8 mouse cellular contexts compared by ENCODE assay signal in genomic region chr7:45701607-45702006, GRCm38 (mm10). TPM values are rescaled to one million over a fixed set of nuclear protein-coding genes. Genes with fewer than 3 reads are reported as not detected.
A peak's percentile ranks its signal among the peaks of the same experiment; 100 is the strongest.
DNase-seq lines count a peak whose midpoint lies in the region; ATAC-seq and TF ChIP-seq lines count a peak whose summit lies in the region.

No protein-coding gene starts in this region.

- peak overlapping the region; percentile 89; the same call in 1 of the 2 replicates for H3K4me2 ChIP-seq in kidney, embryonic 16.5 days (replicated peaks; ENCODE audit: low read depth, low read length)
- H3K4me2 ChIP-seq in hindbrain, embryonic 12.5 days (replicated peaks): peak overlapping the region; percentile 68
- peak overlapping the region; percentile 69 for H3K4me2 ChIP-seq in myocyte (ENCODE audit: low read depth)

- no peak for ATAC-seq in kidney, embryonic 16.5 days (ENCODE audit: low FRiP score, low TSS enrichment)
- ATAC-seq in hindbrain, embryonic 12.5 days (ENCODE audit: low FRiP score): no peak
- no peak for ATAC-seq in CD4-positive, CD25-positive, alpha-beta regulatory T cell, adult 4 months

- no peak overlapping the region for H3K4me3 ChIP-seq in kidney, embryonic 16.5 days (ENCODE audit: low read length)
- H3K4me3 ChIP-seq in hindbrain, embryonic 12.5 days: no peak overlapping the region
- H3K4me3 ChIP-seq in myocyte: peak overlapping the region; percentile 8

- no peaks in the 10 kb centered on the region for H3K9me3 ChIP-seq in kidney, embryonic 16.5 days (ENCODE audit: low read length)
- H3K9me3 ChIP-seq in hindbrain, embryonic 12.5 days (replicated peaks): no peaks in the 10 kb centered on the region

- no peak overlapping the region for H3K9ac ChIP-seq in kidney, embryonic 16.5 days (replicated peaks; ENCODE audit: low read length)
- H3K9ac ChIP-seq in hindbrain, embryonic 12.5 days: no peak overlapping the region

- H3K36me3 ChIP-seq in kidney, embryonic 16.5 days (ENCODE audit: insufficient read depth, low read length): no peaks in the 10 kb centered on the region
- no peaks in the 10 kb centered on the region for H3K36me3 ChIP-seq in hindbrain, embryonic 12.5 days
- H3K36me3 ChIP-seq in myocyte (ENCODE audit: control insufficient read depth, insufficient read depth): no peaks in the 10 kb centered on the region

- no peak overlapping the region for H3ac ChIP-seq in myocyte (ENCODE audit: control insufficient read depth, insufficient read length)

- no peak for TF ChIP-seq POLR2A in myocyte (IDR thresholded peaks at IDR 0.05; ENCODE audit: insufficient read length, low read depth)

- no peaks in the 10 kb centered on the region for H3K79me2 ChIP-seq in myocyte (ENCODE audit: control insufficient read depth, insufficient read depth)

- H3K27ac ChIP-seq in kidney, embryonic 16.5 days (ENCODE audit: low read length): no peak overlapping the region
- no peak overlapping the region for H3K27ac ChIP-seq in hindbrain, embryonic 12.5 days

- WGBS in kidney, embryonic 16.5 days: 83% methylated on average over 11 of the region's 11 CpGs
- WGBS in hindbrain, embryonic 12.5 days: 90% methylated on average over 11 of the region's 11 CpGs

- peaks cover 39% of the 10 kb centered on the region for H3K4me1 ChIP-seq in kidney, embryonic 16.5 days (ENCODE audit: insufficient read depth, low read length)
- peaks cover 56% of the 10 kb centered on the region for H3K4me1 ChIP-seq in hindbrain, embryonic 12.5 days

- H3K27me3 ChIP-seq in kidney, embryonic 16.5 days (ENCODE audit: insufficient read depth, low read length): peaks cover 23% of the 10 kb centered on the region
- H3K27me3 ChIP-seq in hindbrain, embryonic 12.5 days: peaks cover 28% of the 10 kb centered on the region
- peaks cover 16% of the 10 kb centered on the region for H3K27me3 ChIP-seq in myocyte (ENCODE audit: control insufficient read depth, insufficient read depth, insufficient read length)

- peak; percentile 72 for DNase-seq in cerebellum, adult 11-12 months
- DNase-seq in cerebellum, adult 11 months: no peak
- no peak for DNase-seq in kidney, postnatal 14 days
- DNase-seq in spleen, postnatal 10 days (ENCODE audit: low spot score in 2 of 2): no peak

TF ChIP-seq in myocyte, 11 proteins besides CTCF, POLR2A, EP300 and RAD21:
- TF ChIP-seq POLR2AphosphoS2 (IDR thresholded peaks at IDR 0.05; ENCODE audit: insufficient read length, low read depth): no peak
- no peak for TF ChIP-seq E2F4 (IDR thresholded peaks at IDR 0.05; ENCODE audit: insufficient read depth)
- TF ChIP-seq REST (IDR thresholded peaks at IDR 0.05; ENCODE audit: insufficient read depth, insufficient read length): no peak
- TF ChIP-seq TCF12 (IDR thresholded peaks at IDR 0.05; ENCODE audit: insufficient read depth, poor library complexity, severe bottlenecking): no peak
- no peak for TF ChIP-seq MAX (IDR thresholded peaks at IDR 0.05; ENCODE audit: low read depth)
- no peak for TF ChIP-seq TCF3 (IDR thresholded peaks at IDR 0.05; ENCODE audit: insufficient read length, low read depth)
- no peak for TF ChIP-seq MYOG (IDR thresholded peaks at IDR 0.05; ENCODE audit: control insufficient read depth in 1 of 3, insufficient read depth in 1 of 3, insufficient read length in 2 of 3, low read depth in 2 of 3)

RNA-seq across cellular contexts. Expression of gene Car11, which starts 2.0 kb away (rescaled TPM):
- 10.7 and 11.6 TPM in 2 replicates for polyA plus RNA-seq in kidney, embryonic 16.5 days (2015; fragmentation: Nextera tagmentation; extraction: Ambion mirVana)
- 21.2 and 25.5 TPM in 2 replicates for polyA plus RNA-seq in hindbrain, embryonic 12.5 days (2016; fragmentation: Nextera tagmentation; extraction: Ambion mirVana)
- 3.6 TPM for polyA plus RNA-seq in myocyte (2012; fragmentation: generic; extraction: Trizol)
- 1 to 10 TPM; 1.2 to 1.3 TPM for polyA plus RNA-seq in CD4-positive, CD25-positive, alpha-beta regulatory T cell, adult 4 months (2017; shearing (Covaris generic))

RNA-seq across cellular contexts. Expression of gene Dbp, which starts 3.3 kb away (rescaled TPM):
- 4.1 and 4.3 TPM in 2 replicates for polyA plus RNA-seq in kidney, embryonic 16.5 days (2015; fragmentation: Nextera tagmentation; extraction: Ambion mirVana)
- polyA plus RNA-seq in hindbrain, embryonic 12.5 days (2016; fragmentation: Nextera tagmentation; extraction: Ambion mirVana): 4.2 and 5.3 TPM in 2 replicates
- polyA plus RNA-seq in myocyte (2012; fragmentation: generic; extraction: Trizol): 26.2 TPM
- polyA plus RNA-seq in CD4-positive, CD25-positive, alpha-beta regulatory T cell, adult 4 months (2017; shearing (Covaris generic)): 1 to 10 TPM; 7.4 to 8.8 TPM

RNA-seq across cellular contexts. Expression of gene Sec1, which starts 7.4 kb away (rescaled TPM):
- 0.22 and 0.24 TPM in 2 replicates for polyA plus RNA-seq in kidney, embryonic 16.5 days (2015; fragmentation: Nextera tagmentation; extraction: Ambion mirVana)
- polyA plus RNA-seq in hindbrain, embryonic 12.5 days (2016; fragmentation: Nextera tagmentation; extraction: Ambion mirVana): 1.1 and 2.2 TPM in 2 replicates
- 0.41 TPM for polyA plus RNA-seq in myocyte (2012; fragmentation: generic; extraction: Trizol)
- under 1 TPM in 1 of 2 experiments, not detected in 1; 0.30 TPM for polyA plus RNA-seq in CD4-positive, CD25-positive, alpha-beta regulatory T cell, adult 4 months (2017; shearing (Covaris generic))

RNA-seq across cellular contexts. Expression of gene Rpl18, which starts 13.7 kb away (rescaled TPM):
- polyA plus RNA-seq in kidney, embryonic 16.5 days (2015; fragmentation: Nextera tagmentation; extraction: Ambion mirVana): 1,042 and 1,047 TPM in 2 replicates
- 607 and 682 TPM in 2 replicates for polyA plus RNA-seq in hindbrain, embryonic 12.5 days (2016; fragmentation: Nextera tagmentation; extraction: Ambion mirVana)
- 3,224 TPM for polyA plus RNA-seq in myocyte (2012; fragmentation: generic; extraction: Trizol)
- polyA plus RNA-seq in CD4-positive, CD25-positive, alpha-beta regulatory T cell, adult 4 months (2017; shearing (Covaris generic)): 1,000 to 10,000 TPM; 2,369 to 2,427 TPM

RNA-seq across cellular contexts. Expression of gene Sphk2, which starts 16.2 kb away (rescaled TPM):
- polyA plus RNA-seq in kidney, embryonic 16.5 days (2015; fragmentation: Nextera tagmentation; extraction: Ambion mirVana): 36.2 and 36.7 TPM in 2 replicates
- polyA plus RNA-seq in hindbrain, embryonic 12.5 days (2016; fragmentation: Nextera tagmentation; extraction: Ambion mirVana): 28.7 and 30.3 TPM in 2 replicates
- 22.8 TPM for polyA plus RNA-seq in myocyte (2012; fragmentation: generic; extraction: Trizol)
- polyA plus RNA-seq in CD4-positive, CD25-positive, alpha-beta regulatory T cell, adult 4 months (2017; shearing (Covaris generic)): 10 to 100 TPM; 15.2 to 21.1 TPM
